Mouse (Mus musculus): Measurements from ENCODE around the gene Rftn1.

Rftn1 gene

GRCm38 (mm10) chr17:49983478-49983877, 207.0 kb downstream of the Rftn1 start:
- DNase-seq (ENCODE audit: low spot score in 2 of 2): no peak

- peak; percentile 49 to 51 for DNase-seq (ENCODE audit: low spot score in 2 of 2)
Observed at GRCm38 (mm10) chr17:49982611-49983390, 207.7 kb downstream of the Rftn1 start.

- no peak for DNase-seq (ENCODE audit: low spot score in 2 of 2)
Observed at GRCm38 (mm10) chr17:49981591-49981990, 208.9 kb downstream of the Rftn1 start.

GRCm38 (mm10) chr17:49979761-49980285, 210.7 kb downstream of the Rftn1 start:
- no peak for DNase-seq (ENCODE audit: low spot score in 2 of 2)

- no peak for DNase-seq (ENCODE audit: low spot score in 2 of 2)
Observed at GRCm38 (mm10) chr17:49977424-49977790, 213.1 kb downstream of the Rftn1 start.

- no peak for DNase-seq (ENCODE audit: low spot score in 2 of 2)
Observed at GRCm38 (mm10) chr17:49976678-49977423, 213.6 kb downstream of the Rftn1 start.

- no peak for DNase-seq (ENCODE audit: low spot score in 2 of 2)
Observed at GRCm38 (mm10) chr17:49975481-49975880, 215.0 kb downstream of the Rftn1 start.

- DNase-seq (ENCODE audit: low spot score in 2 of 2): no peak
Observed at GRCm38 (mm10) chr17:49974996-49975395, 215.5 kb downstream of the Rftn1 start.

- DNase-seq (ENCODE audit: low spot score in 2 of 2): no peak
Observed at GRCm38 (mm10) chr17:49972164-49972563, 218.3 kb downstream of the Rftn1 start.

GRCm38 (mm10) chr17:49971057-49971456, 219.4 kb downstream of the Rftn1 start:
- no peak for DNase-seq (ENCODE audit: low spot score in 2 of 2)

- peak; percentile 27 to 72 for DNase-seq (ENCODE audit: low spot score in 2 of 2)
Observed at GRCm38 (mm10) chr17:49968467-49969207, 221.8 kb downstream of the Rftn1 start.

GRCm38 (mm10) chr17:49965846-49966762, 224.4 kb downstream of the Rftn1 start:
- no peak for DNase-seq (ENCODE audit: low spot score in 2 of 2)

- no peak for DNase-seq (ENCODE audit: low spot score in 2 of 2)
Observed at GRCm38 (mm10) chr17:49965035-49965434, 225.4 kb downstream of the Rftn1 start.

GRCm38 (mm10) chr17:49964471-49964870, 226.0 kb downstream of the Rftn1 start:
- no peak for DNase-seq (ENCODE audit: low spot score in 2 of 2)

GRCm38 (mm10) chr17:49959021-49959420, 231.5 kb downstream of the Rftn1 start:
- DNase-seq (ENCODE audit: low spot score in 2 of 2): no peak

GRCm38 (mm10) chr17:49951856-49952607, 238.4 kb downstream of the Rftn1 start:
- peak; percentile 63 to 74 for DNase-seq (ENCODE audit: low spot score in 2 of 2)

- DNase-seq (ENCODE audit: low spot score in 2 of 2): peak; percentile 42 to 76
Observed at GRCm38 (mm10) chr17:49951491-49951855, 239.0 kb downstream of the Rftn1 start.

- DNase-seq (ENCODE audit: low spot score in 2 of 2): no peak
Observed at GRCm38 (mm10) chr17:49942674-49943073, 247.8 kb downstream of the Rftn1 start.
